ENCODE assay signal across 34 mouse cellular contexts in genomic region chr4:138805248-138805647, GRCm38 (mm10). TPM values are rescaled to one million over a fixed set of nuclear protein-coding genes. Genes with fewer than 3 reads are reported as not detected.
A peak's percentile ranks its signal among the peaks of the same experiment; 100 is the strongest.
DNase-seq lines count a peak whose midpoint lies in the region; ATAC-seq and TF ChIP-seq lines count a peak whose summit lies in the region.
"Had no signal": no experiment of that assay in that cellular context is flagged by ENCODE, and none has a peak within 500 bp of the region (broad histone marks: within the 10 kb centered on the region; RNA-seq: fewer than 3 reads in every experiment).

No protein-coding gene starts in this region.

- H3K9me3 ChIP-seq in hindbrain, embryonic 11.5 days (ENCODE audit: control insufficient read depth, low read length), result no peaks in the 10 kb centered on the region
- no peaks in the 10 kb centered on the region for H3K9me3 ChIP-seq in hindbrain, embryonic 13.5 days
- H3K9me3 ChIP-seq in kidney, embryonic 14.5 days (ENCODE audit: control insufficient read depth, low read length), result no peaks in the 10 kb centered on the region
- H3K9me3 ChIP-seq: forebrain, embryonic 15.5 days; lung, embryonic 15.5 days; neural tube, embryonic 12.5 days had no signal

- H3K4me2 ChIP-seq in hindbrain, embryonic 11.5 days (replicated peaks; ENCODE audit: low read depth, low read length), result no peak overlapping the region
- H3K4me2 ChIP-seq in hindbrain, embryonic 13.5 days, result no peak overlapping the region
- H3K4me2 ChIP-seq in kidney, embryonic 14.5 days (replicated peaks; ENCODE audit: low read depth, low read length), result no peak overlapping the region
- H3K4me2 ChIP-seq: forebrain, embryonic 15.5 days; heart, embryonic 11.5 days; lung, embryonic 15.5 days; midbrain, embryonic 11.5 days; neural tube, embryonic 12.5 days had no signal

- H3K27me3 ChIP-seq in hindbrain, embryonic 11.5 days (ENCODE audit: control insufficient read depth, insufficient read depth, low read length), result no peaks in the 10 kb centered on the region
- peaks cover 5% of the 10 kb centered on the region; the same call in 1 of the 2 replicates for H3K27me3 ChIP-seq in hindbrain, embryonic 13.5 days
- no peaks in the 10 kb centered on the region for H3K27me3 ChIP-seq in kidney, embryonic 14.5 days (ENCODE audit: control insufficient read depth, insufficient read depth, low read length)
- H3K27me3 ChIP-seq in Patski, result no peaks in the 10 kb centered on the region
- H3K27me3 ChIP-seq: forebrain, embryonic 15.5 days; neural tube, embryonic 12.5 days had no signal

- TF ChIP-seq CTCF in Patski (IDR thresholded peaks at IDR 0.05), result no peak
- TF ChIP-seq CTCF in cortical plate, adult 2 months (IDR thresholded peaks at IDR 0.05; ENCODE audit: extremely low read depth, insufficient read depth, low read length), result no peak

- 0 out of 2 replicates have a peak, but pooled peaks cover 2% of the 10 kb centered on the region for H3K4me1 ChIP-seq in hindbrain, embryonic 11.5 days (replicated peaks; ENCODE audit: control insufficient read depth, insufficient read depth, low read length)
- peaks cover 13% of the 10 kb centered on the region for H3K4me1 ChIP-seq in hindbrain, embryonic 13.5 days (replicated peaks)
- peaks cover 2% of the 10 kb centered on the region; the same call in 1 of the 2 replicates for H3K4me1 ChIP-seq in kidney, embryonic 14.5 days (ENCODE audit: control insufficient read depth, insufficient read depth, low read length)
- H3K4me1 ChIP-seq in cortical plate, adult 2 months (ENCODE audit: control insufficient read depth, insufficient read depth, low read length), result peaks cover 14% of the 10 kb centered on the region
- H3K4me1 ChIP-seq: neural tube, embryonic 12.5 days had no signal

- CTCF ChIA-PET in Patski (lab: Charles Lee), result interaction anchor here (1.2 to 1.3 kb wide), 2 partner anchors 25 to 52 kb away, joined by 3 read pairs; no protein-coding TSS in a partner anchor

- no peak for TF ChIP-seq POLR2A in cortical plate, adult 2 months (IDR thresholded peaks at IDR 0.05; ENCODE audit: extremely low read depth, insufficient read depth, low read length)

- no peak overlapping the region for H3K4me3 ChIP-seq in hindbrain, embryonic 11.5 days (ENCODE audit: low read depth, low read length)
- no peak overlapping the region for H3K4me3 ChIP-seq in hindbrain, embryonic 13.5 days
- no peak overlapping the region for H3K4me3 ChIP-seq in kidney, embryonic 14.5 days (ENCODE audit: low read length)
- no peak overlapping the region for H3K4me3 ChIP-seq in cortical plate, adult 2 months (ENCODE audit: insufficient read depth, low read length)
- H3K4me3 ChIP-seq: forebrain, embryonic 15.5 days; lung, embryonic 15.5 days; myocyte; neural tube, embryonic 12.5 days had no signal

- peak; percentile 8 for DNase-seq in hindbrain, embryonic 11.5 days (ENCODE audit: low spot score)
- peak; percentile 20 for DNase-seq in kidney, postnatal 36 days
- DNase-seq in Patski (ENCODE audit: low read depth, low spot score), result peak; percentile 90
- DNase-seq: adrenal gland, postnatal 10 days; cerebellum, adult 11 months; cerebellum, adult 9-10 months; cerebellum, postnatal 36 days; gastrocnemius, postnatal 25 days; heart, adult 18-20 months; heart, postnatal 4 days; kidney, adult 8-10 months; kidney, postnatal 25 days; layer of hippocampus, postnatal 36 days; liver; right cerebral cortex, adult 18-20 months; spleen, adult 18-20 months; thymus, postnatal 14 days had no signal

- in situ Hi-C loops in Patski (cut with MboI; ENCODE audit: low pct_unique_long_range_greater_than_20kb), result no loop called here

- H3K9ac ChIP-seq in hindbrain, embryonic 11.5 days (ENCODE audit: low read depth, low read length), result no peak overlapping the region
- H3K9ac ChIP-seq in hindbrain, embryonic 13.5 days, result no peak overlapping the region
- no peak overlapping the region for H3K9ac ChIP-seq in kidney, embryonic 14.5 days (ENCODE audit: low read depth, low read length)
- H3K9ac ChIP-seq: forebrain, embryonic 15.5 days; lung, embryonic 15.5 days; neural tube, embryonic 12.5 days had no signal

- POLR2A ChIA-PET in Patski (lab: Charles Lee), result interaction anchor here (0.8 kb wide), 1 partner anchor 16 kb away, joined by 3 read pairs; no protein-coding TSS in a partner anchor

- ATAC-seq in hindbrain, embryonic 11.5 days (ENCODE audit: low FRiP score), result no peak
- no peak for ATAC-seq in hindbrain, embryonic 13.5 days (ENCODE audit: low FRiP score)
- no peak for ATAC-seq in kidney, embryonic 14.5 days (ENCODE audit: low FRiP score, low TSS enrichment)
- ATAC-seq in Patski, result peak; percentile 60
- ATAC-seq in inflammation-experienced regulatory T-cells, adult 6 months, result no peak
- ATAC-seq: CD4-positive, CD25-positive, alpha-beta regulatory T cell, adult 4 months; forebrain, embryonic 15.5 days; midbrain, embryonic 16.5 days had no signal

- no peak overlapping the region for H3K27ac ChIP-seq in hindbrain, embryonic 11.5 days (ENCODE audit: low read depth, low read length)
- no peak overlapping the region for H3K27ac ChIP-seq in hindbrain, embryonic 13.5 days
- no peak overlapping the region for H3K27ac ChIP-seq in kidney, embryonic 14.5 days (ENCODE audit: low read depth, low read length)
- H3K27ac ChIP-seq in cortical plate, adult 2 months (ENCODE audit: insufficient read depth, low read length), result 0 out of 2 replicates have a peak overlapping the region, but pooled peaks have one; percentile 9
- H3K27ac ChIP-seq: forebrain, embryonic 15.5 days; lung, embryonic 15.5 days; neural tube, embryonic 12.5 days had no signal

- WGBS in hindbrain, embryonic 11.5 days, result 38% methylated on average over 8 of the region's 8 CpGs
- 29% methylated on average over 8 of the region's 8 CpGs for WGBS in hindbrain, embryonic 13.5 days
- WGBS in kidney, embryonic 14.5 days, result 30% methylated on average over 8 of the region's 8 CpGs

- no peaks in the 10 kb centered on the region for H3K36me3 ChIP-seq in hindbrain, embryonic 11.5 days (ENCODE audit: control insufficient read depth, insufficient read depth, low read length)
- no peaks in the 10 kb centered on the region for H3K36me3 ChIP-seq in hindbrain, embryonic 13.5 days
- H3K36me3 ChIP-seq in kidney, embryonic 14.5 days (ENCODE audit: control insufficient read depth, insufficient read depth, low read length), result no peaks in the 10 kb centered on the region
- H3K36me3 ChIP-seq: forebrain, embryonic 15.5 days; lung, embryonic 15.5 days; neural tube, embryonic 12.5 days had no signal

RNA-seq across cellular contexts. Expression of gene Pla2g2d, which starts 29.7 kb away (rescaled TPM):
- polyA plus RNA-seq in hindbrain, embryonic 11.5 days (2014; fragmentation: Nextera tagmentation; extraction: Ambion mirVana), result 0.84 and 1.5 TPM in 2 replicates
- 0.90 and 1.8 TPM in 2 replicates for polyA plus RNA-seq in hindbrain, embryonic 13.5 days (2015; fragmentation: Nextera tagmentation; extraction: Ambion mirVana)
- polyA plus RNA-seq in kidney, embryonic 14.5 days (2014; fragmentation: Nextera tagmentation; extraction: Ambion mirVana), result not detected in 2 replicates
- 0.03 TPM for polyA plus RNA-seq in Patski (2021)
- polyA plus RNA-seq in cortical plate, adult 2 months (2012; rRNA removed), result 0.19 and 0.28 TPM in 2 replicates
- 1 to 10 TPM in 1 of 3 experiments, under 1 TPM in 2; 0.20 to 3.8 (median 0.67) TPM for polyA plus RNA-seq in inflammation-experienced regulatory T-cells, adult 6 months (2017; shearing (Covaris generic))
- polyA plus RNA-seq: forebrain, embryonic 15.5 days; heart, embryonic 11.5 days; heart, embryonic 16.5 days; limb, embryonic 11.5 days; liver, embryonic 16.5 days; lung, embryonic 15.5 days had no signal

RNA-seq across cellular contexts. Expression of gene Pla2g2f, which starts 47.8 kb away (rescaled TPM):
- 0.12 TPM in 1 of 2 replicates, not detected in the other for polyA plus RNA-seq in hindbrain, embryonic 11.5 days (2014; fragmentation: Nextera tagmentation; extraction: Ambion mirVana)
- 0.06 and 0.13 TPM in 2 replicates for polyA plus RNA-seq in hindbrain, embryonic 13.5 days (2015; fragmentation: Nextera tagmentation; extraction: Ambion mirVana)
- not detected in 2 replicates for polyA plus RNA-seq in kidney, embryonic 14.5 days (2014; fragmentation: Nextera tagmentation; extraction: Ambion mirVana)
- polyA plus RNA-seq in Patski (2021), result not detected
- 0.06 and 0.76 TPM in 2 replicates for polyA plus RNA-seq in cortical plate, adult 2 months (2012; rRNA removed)
- polyA plus RNA-seq in inflammation-experienced regulatory T-cells, adult 6 months (2017; shearing (Covaris generic)), result not detected
- polyA plus RNA-seq: CD4-positive, CD25-positive, alpha-beta regulatory T cell, adult 4 months; embryonic facial prominence, embryonic 11.5 days; forebrain, embryonic 15.5 days; heart, embryonic 11.5 days; liver, embryonic 16.5 days; lung, embryonic 15.5 days; midbrain, embryonic 16.5 days; myocyte; urinary bladder, adult 2 months had no signal

RNA-seq across cellular contexts. Expression of gene Pla2g5, which starts 58.0 kb away (rescaled TPM):
- polyA plus RNA-seq in hindbrain, embryonic 11.5 days (2014; fragmentation: Nextera tagmentation; extraction: Ambion mirVana), result 0.39 TPM in 1 of 2 replicates, not detected in the other
- polyA plus RNA-seq in hindbrain, embryonic 13.5 days (2015; fragmentation: Nextera tagmentation; extraction: Ambion mirVana), result 0.25 and 0.49 TPM in 2 replicates
- polyA plus RNA-seq in kidney, embryonic 14.5 days (2014; fragmentation: Nextera tagmentation; extraction: Ambion mirVana), result 0.34 and 0.35 TPM in 2 replicates
- 1.4 TPM for polyA plus RNA-seq in Patski (2021)
- 2.9 and 4.2 TPM in 2 replicates for polyA plus RNA-seq in cortical plate, adult 2 months (2012; rRNA removed)
- not detected for polyA plus RNA-seq in inflammation-experienced regulatory T-cells, adult 6 months (2017; shearing (Covaris generic))
- polyA plus RNA-seq: CD4-positive, CD25-positive, alpha-beta regulatory T cell, adult 4 months; liver, embryonic 16.5 days; midbrain, embryonic 11.5 days; neural tube, embryonic 12.5 days had no signal

Comparison
In these comparisons a context has a peak if more than half of its experiments do, and no peak if none do; other contexts are left out.
1. DNase-seq: peak in every context shown above with its lines; median percentile 90 in Patski; 20 in kidney, postnatal 36 days; 8 in hindbrain, embryonic 11.5 days.